Mouse (Mus musculus) MEL-GATA-1-ER (cell line): ENCODE data around the gene Nfam1.
A peak's percentile ranks its signal among the peaks of the same experiment; 100 is the strongest.

Source experiments
- DNase-seq: peaks from one replicate; pipeline ENCODE4 v3.0.0-alpha.2; 2012; ENCODE audit warnings: low read depth; ENCODE audit errors: extremely low read depth

Gene Nfam1

GRCm38 (mm10) chr15:82960786-82961561 is 72.1 kb downstream of the Nfam1 start:
- DNase-seq, result no peak

- no peak for DNase-seq
Measured at GRCm38 (mm10) chr15:82959151-82959550, 74.0 kb downstream of the Nfam1 start.

- no peak for DNase-seq
Measured at GRCm38 (mm10) chr15:82958253-82958701, 74.8 kb downstream of the Nfam1 start.

- DNase-seq, result peak; percentile 47
Measured at GRCm38 (mm10) chr15:82956721-82957120, 76.4 kb downstream of the Nfam1 start.

- DNase-seq, result no peak
Measured at GRCm38 (mm10) chr15:82956310-82956709, 76.8 kb downstream of the Nfam1 start.

GRCm38 (mm10) chr15:82955286-82955685 is 77.8 kb downstream of the Nfam1 start:
- no peak for DNase-seq

GRCm38 (mm10) chr15:82954034-82954433 is 79.1 kb downstream of the Nfam1 start:
- DNase-seq, result no peak

- DNase-seq, result no peak
Measured at GRCm38 (mm10) chr15:82953096-82953495, 80.0 kb downstream of the Nfam1 start.

- no peak for DNase-seq
Measured at GRCm38 (mm10) chr15:82952292-82952705, 80.8 kb downstream of the Nfam1 start.

GRCm38 (mm10) chr15:82950246-82950645 is 82.9 kb downstream of the Nfam1 start:
- DNase-seq, result no peak

GRCm38 (mm10) chr15:82947431-82947830 is 85.7 kb downstream of the Nfam1 start:
- DNase-seq, result no peak

- no peak for DNase-seq
Measured at GRCm38 (mm10) chr15:82944479-82945195, 88.5 kb downstream of the Nfam1 start.
